8 mouse cellular contexts compared by ENCODE assay signal in the genomic region with DNA sequence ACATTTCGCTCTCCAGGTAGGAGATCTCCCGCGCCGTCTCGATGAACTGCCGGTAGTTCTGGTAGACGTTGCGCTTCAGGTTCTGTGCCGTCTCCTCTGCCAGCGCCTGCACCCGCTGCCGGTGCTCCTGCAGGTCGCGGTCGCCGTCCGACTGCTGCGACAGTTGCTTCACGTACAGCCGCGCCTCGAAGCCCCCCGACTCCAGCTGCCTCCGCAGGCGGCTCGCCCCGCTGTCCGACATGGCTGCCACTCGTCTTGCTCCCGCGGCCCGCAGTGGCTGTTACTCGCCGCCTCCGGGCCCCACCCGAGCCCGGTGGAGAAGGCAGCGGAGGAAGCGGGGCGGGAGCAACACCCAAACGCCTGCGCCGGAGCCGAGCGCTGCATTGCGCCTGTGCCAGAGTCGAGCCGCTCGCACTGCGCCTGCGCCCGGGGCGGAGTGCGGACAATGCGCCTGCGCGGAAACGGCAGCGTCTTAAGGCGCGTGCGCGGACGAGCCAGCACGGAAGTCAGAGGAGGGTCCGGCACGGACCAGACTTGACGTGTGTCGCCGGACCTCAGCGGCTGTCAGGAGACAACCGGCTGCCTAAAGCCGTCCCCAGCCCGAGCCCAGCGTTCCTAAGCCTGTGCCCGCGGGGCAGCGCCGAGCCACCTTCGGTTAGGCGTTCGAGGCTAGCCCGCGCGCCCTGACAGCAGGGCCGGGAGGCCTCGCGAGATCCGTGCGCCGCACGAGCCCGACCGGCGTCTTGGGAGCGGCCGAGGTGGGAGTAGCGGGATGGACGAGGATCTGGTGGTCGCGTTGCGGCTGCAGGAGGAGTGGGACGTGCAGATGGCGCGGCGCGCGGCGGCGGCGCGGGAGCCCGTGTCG. TPM values are rescaled to one million over a fixed set of nuclear protein-coding genes. Genes with fewer than 3 reads are reported as not detected.
DNase-seq lines count a peak whose midpoint lies in the region; ATAC-seq lines count a peak whose summit lies in the region.

A gene (minus strand): TSS at position 320 of the 865 bp plus-strand sequence.
A gene (plus strand): TSS at position 501 of the 865 bp plus-strand sequence.

- no peaks in the 10 kb centered on the region for H3K27me3 ChIP-seq in intestine, embryonic 14.5 days (replicated peaks; ENCODE audit: control insufficient read depth, insufficient read depth, low read length)

- ATAC-seq in intestine, embryonic 14.5 days (replicated peaks; ENCODE audit: low FRiP score, low TSS enrichment, low read depth) = peak; percentile 78

- H3K4me1 ChIP-seq in intestine, embryonic 14.5 days (replicated peaks; ENCODE audit: control insufficient read depth, insufficient read depth, low read length) = peaks cover 20% of the 10 kb centered on the region

- H3K4me2 ChIP-seq in intestine, embryonic 14.5 days (ENCODE audit: low read length) = peak within 1 kb of the TSS; percentile 96

- peaks cover 43% of the 10 kb centered on the region for H3K36me3 ChIP-seq in intestine, embryonic 14.5 days (ENCODE audit: control insufficient read depth, insufficient read depth, low read length)

- under 1% methylated on average over 114 of the region's 114 CpGs for WGBS in intestine, embryonic 14.5 days

- intact Hi-C loops in left cerebral cortex, postnatal 14 days (cut with DNase I) = loop anchor here (5.0 kb wide), 2 partner anchors 50 to 135 kb away; a partner anchor contains a TSS

- H3K4me3 ChIP-seq in intestine, embryonic 14.5 days (ENCODE audit: low read depth, low read length) = peak within 1 kb of the TSS; percentile 96

- no peaks in the 10 kb centered on the region for H3K9me3 ChIP-seq in intestine, embryonic 14.5 days (ENCODE audit: control insufficient read depth, low read length)

- peak; percentile 100 for DNase-seq in adrenal gland, adult 18-20 months (ENCODE audit: low spot score in 2 of 2)
- DNase-seq in embryo, embryonic 11 days = peak; percentile 97
- peak; percentile 96 for DNase-seq in gastrocnemius, postnatal 25 days
- DNase-seq in intestine, embryonic 14.5 days (ENCODE audit: low spot score) = peak; percentile 98
- peak; percentile 97 to 99 for DNase-seq in left cerebral cortex, postnatal 14 days (ENCODE audit: low spot score in 2 of 2)
- DNase-seq in mesoderm, embryonic 11.5 days (ENCODE audit: low read depth, low spot score) = peak; percentile 97
- DNase-seq in right cerebral cortex, postnatal 36 days (ENCODE audit: low spot score in 2 of 2) = peak; percentile 93 to 95
- DNase-seq in yolk sac, embryonic 10.5 days (ENCODE audit: low spot score) = peak; percentile 96

- peak within 1 kb of the TSS; percentile 52 for H3K27ac ChIP-seq in intestine, embryonic 14.5 days (ENCODE audit: low read depth)

- H3K9ac ChIP-seq in intestine, embryonic 14.5 days (ENCODE audit: low read length) = peak within 1 kb of the TSS; percentile 74

RNA-seq across cellular contexts. Expression of the first gene that starts in this region (rescaled TPM):
- 10 to 100 TPM; 23.1 to 25.2 TPM for total RNA-seq in adrenal gland, adult 18-20 months (2021)
- 1 to 10 TPM; 6.2 to 7.3 TPM for total RNA-seq in gastrocnemius, postnatal 25 days (2021)
- 7.5 and 7.7 TPM in 2 replicates for polyA plus RNA-seq in intestine, embryonic 14.5 days (2014; fragmentation: Nextera tagmentation; extraction: Ambion mirVana)
- 10 to 100 TPM; 35.9 to 36.5 TPM for total RNA-seq in left cerebral cortex, postnatal 14 days (2021)

RNA-seq across cellular contexts. Expression of the second gene that starts in this region (rescaled TPM):
- 10 to 100 TPM; 18.9 to 19.3 TPM for total RNA-seq in adrenal gland, adult 18-20 months (2021)
- total RNA-seq in gastrocnemius, postnatal 25 days (2021) = 1 to 10 TPM; 4.8 to 5.3 TPM
- polyA plus RNA-seq in intestine, embryonic 14.5 days (2014; fragmentation: Nextera tagmentation; extraction: Ambion mirVana) = 7.9 and 8.8 TPM in 2 replicates
- 10 to 100 TPM; 13.8 to 14.8 TPM for total RNA-seq in left cerebral cortex, postnatal 14 days (2021)

Comparison
In these comparisons a context has a peak if more than half of its experiments do, and no peak if none do; other contexts are left out.
1. Peak in every context shown above with its lines: DNase-seq, ATAC-seq, H3K4me3 ChIP-seq and H3K27ac ChIP-seq.